Mouse (Mus musculus) lung, embryonic 15.5 days (tissue): ENCODE measurements at regions not wholly inside any gene's neighbourhood (a gene's known extent, or its start where the extent isn't known, plus 50 kb on each side); places are given as distances from the start of the nearest gene placed in this dataset.

Experiments used
- ATAC-seq: fragments of 200-750 bp; cut with Nextera tagmentation; 2 replicates; pipeline ENCODE4 v1.8.0; 2017; ENCODE audit warnings: moderate number of reproducible peaks, borderline replicate concordance; ENCODE audit not compliant: low FRiP score, low TSS enrichment; ENCODE audit errors: extremely low read depth
- H3K27ac ChIP-seq: fragments of 300-500 bp; sonication (generic); 2 replicates; pipeline ENCODE4 v1.5.1; 2015; ENCODE audit warnings: moderate library complexity, mild to moderate bottlenecking, inconsistent platforms
- H3K27me3 ChIP-seq: fragments of 300-500 bp; sonication (generic); 2 replicates; pipeline ENCODE4 v1.6.1; 2015; ENCODE audit warnings: inconsistent platforms
- H3K36me3 ChIP-seq: fragments of 300-500 bp; sonication (generic); 2 replicates; pipeline ENCODE4 v1.6.1; 2015; ENCODE audit warnings: inconsistent platforms
- H3K4me1 ChIP-seq: fragments of 300-500 bp; sonication (generic); 2 replicates; pipeline ENCODE4 v1.6.1; 2015; ENCODE audit warnings: inconsistent platforms
- H3K4me2 ChIP-seq: fragments of 300-500 bp; sonication (generic); 2 replicates; pipeline ENCODE4 v1.6.1; 2015; ENCODE audit warnings: inconsistent platforms, mild to moderate bottlenecking, moderate library complexity
- H3K4me3 ChIP-seq: fragments of 300-500 bp; sonication (generic); 2 replicates; pipeline ENCODE4 v1.5.1; 2015; ENCODE audit warnings: mild to moderate bottlenecking, inconsistent platforms
- H3K9ac ChIP-seq: fragments of 300-500 bp; sonication (generic); 2 replicates; pipeline ENCODE4 v1.6.1; 2015; ENCODE audit warnings: inconsistent platforms
- H3K9me3 ChIP-seq: fragments of 300-500 bp; sonication (generic); 2 replicates; pipeline ENCODE4 v1.6.1; 2016; ENCODE audit warnings: inconsistent platforms
- WGBS: fragments of 180-500 bp; shearing (Covaris S2); methylation state at CpG from one replicate; pipeline ENCODE4 v1.1.7; 2015; 5-methylcytosine and 5-hydroxymethylcytosine counted together

- no peak for ATAC-seq
- Histone ChIP-seq H3K9ac (no peak overlapping the region), H3K4me2 (no peak overlapping the region), H3K4me3 (no peak overlapping the region), H3K36me3 (no peaks in the 10 kb centered on the region), H3K9me3 (no peaks in the 10 kb centered on the region), H3K27ac (no peak overlapping the region), H3K4me1 (0 out of 2 replicates have a peak, but pooled peaks cover 3% of the 10 kb centered on the region), H3K27me3 (no peaks in the 10 kb centered on the region)
- 21% methylated on average over 4 of the region's 4 CpGs for WGBS
Observed at GRCm38 (mm10) chr14:67599734-67600133, 1590.7 kb upstream of the Gulo start.

GRCm38 (mm10) chr14:67588627-67589026 is 1579.6 kb upstream of the Gulo start:
- no peaks in the 10 kb centered on the region for H3K36me3 ChIP-seq
- no peak overlapping the region for H3K9ac ChIP-seq
- no peak overlapping the region for H3K4me3 ChIP-seq
- H3K27me3 ChIP-seq: no peaks in the 10 kb centered on the region
- no peak overlapping the region for H3K4me2 ChIP-seq
- no peaks in the 10 kb centered on the region for H3K9me3 ChIP-seq
- no peak overlapping the region for H3K27ac ChIP-seq
- no peak for ATAC-seq
- WGBS: 77% methylated on average over 11 of the region's 11 CpGs
- H3K4me1 ChIP-seq: no peaks in the 10 kb centered on the region

GRCm38 (mm10) chr14:67584456-67585048 is 1575.5 kb upstream of the Gulo start:
- WGBS: 55% methylated on average over 14 of the region's 14 CpGs
- H3K27me3 ChIP-seq: no peaks in the 10 kb centered on the region

GRCm38 (mm10) chr14:67582201-67582782 is 1573.3 kb upstream of the Gulo start:
- WGBS: 67% methylated on average over 8 of the region's 8 CpGs
- Histone ChIP-seq H3K9ac (no peak overlapping the region), H3K4me2 (no peak overlapping the region), H3K27ac (no peak overlapping the region), H3K9me3 (no peaks in the 10 kb centered on the region), H3K4me1 (no peaks in the 10 kb centered on the region), H3K36me3 (no peaks in the 10 kb centered on the region), H3K27me3 (no peaks in the 10 kb centered on the region), H3K4me3 (no peak overlapping the region)
- ATAC-seq: no peak

More at GRCm38 (mm10) chr14:67584456-67585048, 1575.5 kb upstream of the Gulo start:
- Histone ChIP-seq H3K4me3 (no peak overlapping the region), H3K4me1 (no peaks in the 10 kb centered on the region), H3K27ac (no peak overlapping the region), H3K36me3 (no peaks in the 10 kb centered on the region), H3K9ac (no peak overlapping the region), H3K9me3 (no peaks in the 10 kb centered on the region), H3K4me2 (no peak overlapping the region)
- ATAC-seq: no peak

GRCm38 (mm10) chr14:67574346-67574949 is 1565.4 kb upstream of the Gulo start:
- no peaks in the 10 kb centered on the region for H3K4me1 ChIP-seq
- no peak for ATAC-seq
- no peak overlapping the region for H3K4me3 ChIP-seq
- WGBS: 52% methylated on average over 7 of the region's 7 CpGs
- no peak overlapping the region for H3K9ac ChIP-seq
- H3K27ac ChIP-seq: no peak overlapping the region
- H3K36me3 ChIP-seq: no peaks in the 10 kb centered on the region
- H3K9me3 ChIP-seq: no peaks in the 10 kb centered on the region
- H3K4me2 ChIP-seq: no peak overlapping the region
- no peaks in the 10 kb centered on the region for H3K27me3 ChIP-seq

- 61% methylated on average over 12 of the region's 12 CpGs for WGBS
- no peak overlapping the region for H3K9ac ChIP-seq
- H3K36me3 ChIP-seq: no peaks in the 10 kb centered on the region
- no peak overlapping the region for H3K4me3 ChIP-seq
- H3K9me3 ChIP-seq: no peaks in the 10 kb centered on the region
- no peak overlapping the region for H3K4me2 ChIP-seq
- H3K27me3 ChIP-seq: peaks cover 4% of the 10 kb centered on the region; the same call in 1 of the 2 replicates
- H3K27ac ChIP-seq: no peak overlapping the region
- H3K4me1 ChIP-seq: no peaks in the 10 kb centered on the region
- no peak for ATAC-seq
Observed at GRCm38 (mm10) chr14:67573451-67573995, 1564.5 kb upstream of the Gulo start.

- no peaks in the 10 kb centered on the region for H3K4me1 ChIP-seq
- H3K27me3 ChIP-seq: peaks cover 4% of the 10 kb centered on the region; the same call in 1 of the 2 replicates
- no peak overlapping the region for H3K27ac ChIP-seq
- H3K9me3 ChIP-seq: no peaks in the 10 kb centered on the region
- H3K9ac ChIP-seq: no peak overlapping the region
- H3K4me3 ChIP-seq: no peak overlapping the region
- no peak overlapping the region for H3K4me2 ChIP-seq
- H3K36me3 ChIP-seq: no peaks in the 10 kb centered on the region
- no peak for ATAC-seq
- WGBS: 38% methylated on average over 17 of the region's 17 CpGs
Observed at GRCm38 (mm10) chr14:67569744-67570322, 1560.8 kb upstream of the Gulo start.

- Histone ChIP-seq H3K4me3 (no peak overlapping the region), H3K4me1 (no peaks in the 10 kb centered on the region), H3K36me3 (no peaks in the 10 kb centered on the region), H3K9ac (no peak overlapping the region), H3K27me3 (peaks cover 4% of the 10 kb centered on the region; the same call in 1 of the 2 replicates), H3K4me2 (no peak overlapping the region), H3K9me3 (no peaks in the 10 kb centered on the region), H3K27ac (no peak overlapping the region)
- ATAC-seq: no peak
- WGBS: 29% methylated on average over 22 of the region's 22 CpGs
Observed at GRCm38 (mm10) chr14:67568896-67569743, 1560.1 kb upstream of the Gulo start.

- no peaks in the 10 kb centered on the region for H3K27me3 ChIP-seq
- no peak overlapping the region for H3K9ac ChIP-seq
- no peak overlapping the region for H3K4me3 ChIP-seq
- no peaks in the 10 kb centered on the region for H3K9me3 ChIP-seq
- ATAC-seq: no peak
- WGBS: 91% methylated on average over 7 of the region's 7 CpGs
- H3K4me2 ChIP-seq: no peak overlapping the region
- no peaks in the 10 kb centered on the region for H3K36me3 ChIP-seq
- H3K27ac ChIP-seq: no peak overlapping the region
- no peaks in the 10 kb centered on the region for H3K4me1 ChIP-seq
Observed at GRCm38 (mm10) chr14:67554897-67555296, 1545.9 kb upstream of the Gulo start.

- Histone ChIP-seq H3K4me1 (no peaks in the 10 kb centered on the region), H3K36me3 (no peaks in the 10 kb centered on the region), H3K9me3 (no peaks in the 10 kb centered on the region), H3K9ac (no peak overlapping the region), H3K27ac (no peak overlapping the region), H3K4me2 (no peak overlapping the region), H3K4me3 (no peak overlapping the region), H3K27me3 (no peaks in the 10 kb centered on the region)
- 60% methylated on average over 6 of the region's 6 CpGs for WGBS
- no peak for ATAC-seq
Observed at GRCm38 (mm10) chr14:67550462-67551185, 1541.6 kb upstream of the Gulo start.

- Histone ChIP-seq H3K27ac (no peak overlapping the region), H3K4me2 (no peak overlapping the region), H3K36me3 (no peaks in the 10 kb centered on the region), H3K9ac (no peak overlapping the region), H3K4me1 (no peaks in the 10 kb centered on the region), H3K9me3 (no peaks in the 10 kb centered on the region), H3K27me3 (no peaks in the 10 kb centered on the region), H3K4me3 (no peak overlapping the region)
- 84% methylated on average over 6 of the region's 6 CpGs for WGBS
- no peak for ATAC-seq
Observed at GRCm38 (mm10) chr14:67548750-67549149, 1539.7 kb upstream of the Gulo start.
